Mouse (Mus musculus): ENCODE measurements around the gene Eif5. TPM values are rescaled to one million over a fixed set of nuclear protein-coding genes. Genes with fewer than 3 reads are reported as not detected.
"Not testable (repeated sequence)": the region's sequence is repeated elsewhere in the genome, so short reads cannot be mapped to it uniquely, and the experiment has no call there.

The Eif5 gene
- polyA plus RNA-seq, 1 experiment from 2014 or later: 575 TPM

- H3K4me1 ChIP-seq: no peaks in the 10 kb centered on the region
- no peaks in the 10 kb centered on the region for H3K27me3 ChIP-seq (replicated peaks)
- H3K4me2 ChIP-seq: no peak overlapping the region
- 38% methylated on average over 1 of the region's 1 CpGs for WGBS
- H3K36me3 ChIP-seq: 0 out of 2 replicates have a peak, but pooled peaks cover 11% of the 10 kb centered on the region
- no peak; the same call in 1 of the 2 replicates for ATAC-seq (ENCODE audit: insufficient read depth, low FRiP score, low read depth)
- H3K27ac ChIP-seq: no peak overlapping the region
- no peaks in the 10 kb centered on the region for H3K9me3 ChIP-seq
- H3K4me3 ChIP-seq (replicated peaks): no peak overlapping the region
- H3K9ac ChIP-seq: no peak overlapping the region
These were observed 12.9 kb downstream of the Eif5 start for GRCm38 (mm10) chr12:111550679-111551078.

- Histone ChIP-seq H3K4me2 (no peak overlapping the region), H3K4me1 (no peaks in the 10 kb centered on the region), H3K27ac (no peak overlapping the region), H3K9ac (no peak overlapping the region), H3K9me3 (no peaks in the 10 kb centered on the region), H3K36me3 (0 out of 2 replicates have a peak, but pooled peaks cover 5% of the 10 kb centered on the region), H3K4me3 (replicated peaks) (no peak overlapping the region), H3K27me3 (replicated peaks) (no peaks in the 10 kb centered on the region)
- ATAC-seq (ENCODE audit: insufficient read depth, low FRiP score, low read depth): no peak
- WGBS: 68% methylated on average over 8 of the region's 8 CpGs
These were observed 14.5 kb downstream of the Eif5 start for GRCm38 (mm10) chr12:111552342-111552741.

DNA sequence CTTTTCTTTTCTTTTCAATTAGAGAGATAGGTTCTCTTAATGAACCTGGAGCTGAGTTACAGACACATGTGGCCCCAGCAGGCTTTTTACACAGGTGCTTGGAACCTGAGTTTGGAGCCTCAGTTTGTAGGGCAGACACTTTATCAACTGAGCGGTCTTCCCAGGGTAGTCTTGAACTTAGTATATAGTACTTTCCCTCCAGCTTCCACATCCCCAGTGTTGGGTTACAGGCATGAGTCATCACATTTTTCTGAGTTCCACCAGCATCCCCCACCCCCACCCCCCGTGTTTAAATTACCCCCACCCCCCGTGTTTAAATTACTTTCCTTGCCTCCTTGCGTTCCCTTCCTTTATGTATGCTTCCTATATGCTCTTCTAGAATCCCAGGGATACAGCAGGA, 17.5 kb downstream of the Eif5 start:
- Histone ChIP-seq H3K36me3 (no peaks in the 10 kb centered on the region), H3K9ac (no peak overlapping the region), H3K27me3 (replicated peaks) (no peaks in the 10 kb centered on the region), H3K9me3 (no peaks in the 10 kb centered on the region), H3K4me1 (no peaks in the 10 kb centered on the region), H3K27ac (no peak overlapping the region), H3K4me2 (no peak overlapping the region), H3K4me3 (replicated peaks) (no peak overlapping the region)
- no peak for ATAC-seq (ENCODE audit: insufficient read depth, low FRiP score, low read depth)
- 56% methylated on average over 4 of the region's 4 CpGs for WGBS

DNA sequence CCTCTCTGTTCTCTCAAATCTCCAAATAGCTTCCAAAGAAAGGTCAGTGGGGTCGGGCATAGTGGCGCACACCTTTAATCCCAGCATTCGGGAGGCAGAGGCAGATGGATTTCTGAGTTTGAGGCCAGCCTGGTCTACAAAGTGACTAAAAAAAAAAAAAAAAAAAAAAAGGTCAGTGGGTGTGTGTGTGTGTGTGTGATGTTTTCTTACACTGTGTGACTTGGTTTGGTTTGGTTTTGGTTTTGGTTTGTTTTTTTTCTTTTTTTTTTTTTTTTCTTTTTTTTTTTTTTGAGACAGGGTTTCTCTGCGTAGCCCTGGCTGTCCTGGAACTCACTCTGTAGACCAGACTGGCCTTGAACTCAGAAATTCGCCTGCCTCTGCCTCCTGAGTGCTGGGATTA, 18.1 kb downstream of the Eif5 start:
- 86% methylated on average over 5 of the region's 5 CpGs for WGBS
- H3K4me3 ChIP-seq (replicated peaks); H3K9ac ChIP-seq; H3K4me1 ChIP-seq; H3K9me3 ChIP-seq; H3K4me2 ChIP-seq; ATAC-seq (ENCODE audit: insufficient read depth, low FRiP score, low read depth); H3K36me3 ChIP-seq; H3K27ac ChIP-seq; H3K27me3 ChIP-seq (replicated peaks): not testable (repeated sequence)

DNA sequence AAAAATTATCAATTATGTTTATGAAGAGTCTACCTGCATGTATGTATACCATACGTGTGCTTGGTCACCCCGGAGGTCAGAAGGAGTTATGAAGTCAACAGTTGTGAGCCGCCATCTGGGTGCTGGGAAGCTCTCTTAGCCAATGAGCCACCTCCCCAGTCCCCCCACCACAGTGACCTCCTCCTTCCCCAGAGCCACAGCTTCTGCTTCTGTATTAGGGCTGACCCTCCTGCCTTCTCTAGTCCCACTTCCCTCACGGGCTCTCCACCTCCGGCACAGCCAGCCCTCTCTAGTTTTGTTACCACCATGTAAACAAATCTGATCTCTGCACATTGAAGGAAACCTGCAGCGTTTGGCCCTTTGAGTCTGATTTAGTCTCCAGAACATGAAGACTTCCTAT, 19.7 kb downstream of the Eif5 start:
- WGBS: 43% methylated on average over 6 of the region's 6 CpGs
- no peaks in the 10 kb centered on the region for H3K9me3 ChIP-seq
- no peak overlapping the region for H3K4me3 ChIP-seq (replicated peaks)
- no peaks in the 10 kb centered on the region for H3K27me3 ChIP-seq (replicated peaks)
- no peak overlapping the region for H3K27ac ChIP-seq
- no peak overlapping the region for H3K9ac ChIP-seq
- H3K4me1 ChIP-seq: no peaks in the 10 kb centered on the region
- no peak overlapping the region for H3K4me2 ChIP-seq
- no peaks in the 10 kb centered on the region for H3K36me3 ChIP-seq
- no peak for ATAC-seq (ENCODE audit: insufficient read depth, low FRiP score, low read depth)

GRCm38 (mm10) chr12:111558655-111559054, 20.8 kb downstream of the Eif5 start:
- peak; percentile 95 for ATAC-seq (ENCODE audit: insufficient read depth, low FRiP score, low read depth)
- Histone ChIP-seq H3K36me3 (no peaks in the 10 kb centered on the region), H3K9me3 (no peaks in the 10 kb centered on the region), H3K27ac (no peak overlapping the region), H3K4me3 (replicated peaks) (no peak overlapping the region), H3K4me2 (no peak overlapping the region), H3K9ac (no peak overlapping the region), H3K4me1 (no peaks in the 10 kb centered on the region), H3K27me3 (replicated peaks) (no peaks in the 10 kb centered on the region)
- WGBS: 32% methylated on average over 2 of the region's 2 CpGs

DNA sequence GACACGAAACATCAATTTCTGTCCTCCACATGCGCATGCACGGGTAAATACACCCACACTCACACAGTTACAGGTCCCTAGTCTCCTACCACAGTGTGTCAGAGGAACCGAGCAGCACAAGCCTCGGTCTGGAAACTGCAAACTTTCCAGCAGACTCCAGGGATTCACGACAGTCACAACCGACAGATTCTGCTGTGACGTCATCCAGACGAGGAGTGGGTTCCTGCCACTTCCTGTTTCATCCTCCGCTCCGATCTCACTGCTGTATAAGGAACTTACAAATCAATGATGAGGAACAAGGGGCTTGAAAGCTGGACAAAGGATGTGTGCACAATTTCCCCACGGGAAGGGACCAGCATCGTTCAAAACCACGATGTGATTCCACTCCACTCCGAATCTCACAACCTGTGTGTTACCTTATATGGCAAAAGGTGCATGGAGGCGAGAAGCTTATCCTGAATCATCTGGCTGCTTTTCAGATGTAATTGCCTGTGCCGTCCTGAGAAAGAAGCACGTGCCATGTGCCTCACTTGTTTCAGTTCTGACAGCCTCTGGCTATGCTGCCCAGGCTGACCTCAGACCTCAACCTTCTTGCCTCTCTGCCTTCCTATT, 21.9 kb downstream of the Eif5 start:
- Histone ChIP-seq H3K36me3 (no peaks in the 10 kb centered on the region), H3K9me3 (no peaks in the 10 kb centered on the region), H3K27me3 (replicated peaks) (no peaks in the 10 kb centered on the region), H3K4me2 (peak overlapping the region; percentile 42), H3K4me3 (replicated peaks) (peak overlapping the region; percentile 21; the same call in 1 of the 2 replicates), H3K27ac (no peak overlapping the region), H3K4me1 (no peaks in the 10 kb centered on the region), H3K9ac (no peak overlapping the region)
- ATAC-seq (ENCODE audit: insufficient read depth, low FRiP score, low read depth): no peak
- WGBS: 39% methylated on average over 18 of the region's 18 CpGs

DNA sequence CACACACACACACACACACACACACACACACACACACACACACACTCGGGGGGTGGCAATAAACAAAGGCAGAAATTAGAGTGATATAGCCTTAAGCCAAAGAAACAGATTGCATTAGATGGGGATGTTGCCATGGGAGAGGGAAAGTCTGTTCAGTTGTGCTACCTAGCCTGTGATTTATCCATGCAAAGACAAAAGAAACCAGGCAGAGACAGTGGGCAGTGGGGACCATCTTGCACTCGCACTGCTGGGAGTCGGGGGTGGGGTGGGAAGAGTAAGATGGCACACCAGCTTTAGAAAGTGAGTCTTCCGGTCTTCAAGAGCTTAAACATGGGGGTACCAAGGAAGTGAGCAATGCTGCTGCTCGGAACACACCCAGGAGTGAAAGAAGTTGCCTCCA, 22.5 kb downstream of the Eif5 start:
- Histone ChIP-seq H3K27me3 (replicated peaks) (no peaks in the 10 kb centered on the region), H3K9me3 (no peaks in the 10 kb centered on the region), H3K4me2 (no peak overlapping the region), H3K4me3 (replicated peaks) (no peak overlapping the region), H3K9ac (no peak overlapping the region), H3K4me1 (no peaks in the 10 kb centered on the region), H3K27ac (no peak overlapping the region), H3K36me3 (no peaks in the 10 kb centered on the region)
- WGBS: 59% methylated on average over 5 of the region's 5 CpGs
- ATAC-seq (ENCODE audit: insufficient read depth, low FRiP score, low read depth): no peak

- H3K9ac ChIP-seq: no peak overlapping the region
- 37% methylated on average over 4 of the region's 4 CpGs for WGBS
- H3K27me3 ChIP-seq (replicated peaks): no peaks in the 10 kb centered on the region
- no peak overlapping the region for H3K4me2 ChIP-seq
- H3K4me3 ChIP-seq (replicated peaks): no peak overlapping the region
- no peaks in the 10 kb centered on the region for H3K4me1 ChIP-seq
- H3K36me3 ChIP-seq: no peaks in the 10 kb centered on the region
- ATAC-seq (ENCODE audit: insufficient read depth, low FRiP score, low read depth): no peak
- H3K27ac ChIP-seq: no peak overlapping the region
- no peaks in the 10 kb centered on the region for H3K9me3 ChIP-seq
These were observed 24.5 kb downstream of the Eif5 start for GRCm38 (mm10) chr12:111562276-111562814.

DNA sequence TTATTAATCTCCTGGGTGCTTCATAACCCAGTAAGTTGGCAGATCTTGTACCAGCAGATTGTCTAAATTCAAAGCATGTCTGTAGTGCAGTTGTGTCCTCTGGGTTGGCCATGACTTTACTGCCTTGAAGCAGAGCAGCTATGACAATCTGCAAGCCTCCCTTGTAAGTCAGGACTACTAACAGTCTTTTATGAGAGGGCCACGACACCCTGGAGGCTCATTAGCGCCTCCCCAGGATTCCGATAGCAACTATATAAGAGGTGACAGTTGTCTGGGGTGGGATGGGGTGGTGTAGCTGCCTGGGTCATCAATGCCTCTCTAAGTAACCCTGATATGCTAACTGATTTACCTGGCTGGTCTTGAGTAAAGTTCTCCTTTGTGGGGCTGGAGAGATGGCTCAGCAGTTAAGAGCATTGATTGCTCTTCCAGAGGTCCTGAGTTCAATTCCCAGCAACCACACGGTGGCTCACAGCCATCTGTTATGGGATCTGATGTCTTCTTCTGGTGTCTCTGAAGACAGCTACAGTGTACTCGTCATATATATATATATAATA, 25.3 kb downstream of the Eif5 start:
- H3K36me3 ChIP-seq: no peaks in the 10 kb centered on the region
- no peaks in the 10 kb centered on the region for H3K9me3 ChIP-seq
- no peak overlapping the region for H3K27ac ChIP-seq
- 40% methylated on average over 5 of the region's 5 CpGs for WGBS
- H3K4me3 ChIP-seq (replicated peaks): no peak overlapping the region
- H3K4me1 ChIP-seq: no peaks in the 10 kb centered on the region
- H3K27me3 ChIP-seq (replicated peaks): no peaks in the 10 kb centered on the region
- no peak for ATAC-seq (ENCODE audit: insufficient read depth, low FRiP score, low read depth)
- H3K4me2 ChIP-seq: no peak overlapping the region
- no peak overlapping the region for H3K9ac ChIP-seq

DNA sequence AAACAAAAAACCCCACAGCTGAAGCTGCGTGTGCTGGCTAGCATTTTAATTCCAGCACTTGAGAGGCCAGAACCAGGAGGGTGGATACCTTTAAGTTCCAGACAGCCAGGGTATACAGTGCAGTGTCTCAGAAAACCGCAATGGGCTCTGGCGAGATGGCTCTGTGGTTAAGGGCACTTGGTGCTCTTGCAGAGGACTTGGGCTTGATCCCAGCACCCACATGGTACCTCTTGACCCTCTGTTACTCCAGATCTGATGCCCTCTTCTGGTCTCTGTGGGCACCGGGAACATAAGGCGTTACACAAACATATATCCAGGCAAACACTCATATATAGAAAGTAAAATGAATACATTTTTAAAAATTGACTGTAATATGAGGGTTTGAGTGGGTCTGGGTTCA, 27.5 kb downstream of the Eif5 start:
- WGBS: 78% methylated on average over 5 of the region's 5 CpGs
- H3K4me3 ChIP-seq (replicated peaks): no peak overlapping the region
- no peaks in the 10 kb centered on the region for H3K36me3 ChIP-seq
- no peak overlapping the region for H3K27ac ChIP-seq
- no peaks in the 10 kb centered on the region for H3K4me1 ChIP-seq
- no peaks in the 10 kb centered on the region for H3K27me3 ChIP-seq (replicated peaks)
- H3K4me2 ChIP-seq: no peak overlapping the region
- no peak overlapping the region for H3K9ac ChIP-seq
- H3K9me3 ChIP-seq: no peaks in the 10 kb centered on the region
- ATAC-seq (ENCODE audit: insufficient read depth, low FRiP score, low read depth): no peak

GRCm38 (mm10) chr12:111568836-111569235, 31.0 kb downstream of the Eif5 start:
- Histone ChIP-seq H3K9ac (no peak overlapping the region), H3K36me3 (no peaks in the 10 kb centered on the region), H3K4me3 (replicated peaks) (no peak overlapping the region), H3K27me3 (replicated peaks) (no peaks in the 10 kb centered on the region), H3K4me1 (peaks cover 4% of the 10 kb centered on the region; the same call in 1 of the 2 replicates), H3K27ac (no peak overlapping the region), H3K4me2 (no peak overlapping the region), H3K9me3 (no peaks in the 10 kb centered on the region)
- ATAC-seq (ENCODE audit: insufficient read depth, low FRiP score, low read depth): no peak
- 66% methylated on average over 11 of the region's 11 CpGs for WGBS

Measured in stomach, embryonic 15.5 days (tissue).